Mouse (Mus musculus): ENCODE measurements around the gene Notch1.

DNA sequence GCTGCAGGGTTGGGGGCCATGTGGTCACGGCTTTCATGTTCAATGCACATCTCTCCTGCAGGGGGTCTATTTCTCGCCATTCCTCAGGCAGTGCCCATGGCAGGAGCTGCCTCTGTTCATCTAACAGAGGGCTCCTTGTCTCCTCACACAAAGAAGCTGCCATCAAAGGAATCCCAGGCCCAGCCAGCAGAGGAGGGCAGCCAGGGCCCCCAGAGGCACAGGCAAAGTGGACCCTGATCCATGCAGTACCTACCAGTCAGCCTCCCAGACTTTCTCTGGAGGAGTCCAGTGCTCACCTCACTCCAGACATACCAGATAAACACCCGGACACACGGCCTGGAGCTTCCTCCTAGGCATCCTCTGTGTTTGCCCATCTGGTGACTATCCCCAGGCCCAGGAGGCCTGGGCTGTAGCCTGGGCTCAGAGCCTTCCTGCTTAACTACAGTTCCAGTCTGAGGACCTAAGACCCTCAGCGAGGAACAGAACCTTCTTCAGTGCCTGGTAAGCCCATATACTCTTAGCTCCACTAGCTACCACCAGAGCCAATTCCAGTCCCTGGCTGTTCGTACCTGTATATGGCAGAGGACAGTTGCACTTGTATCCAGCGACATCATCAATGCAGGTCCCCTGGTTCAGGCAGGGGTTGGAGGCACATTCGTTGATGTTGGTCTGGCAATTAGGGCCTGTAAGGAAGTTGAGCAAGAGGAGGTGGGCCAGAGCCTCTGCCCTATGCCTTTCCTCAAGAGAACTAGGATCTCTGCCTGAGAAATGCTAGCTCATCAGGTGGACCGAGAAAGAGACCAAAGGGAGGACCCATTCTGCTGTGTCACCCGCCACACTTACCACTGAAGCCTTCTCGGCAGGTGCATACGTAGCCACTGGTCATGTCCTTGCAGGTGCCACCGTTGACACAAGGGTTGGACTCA, 40.7 kb downstream of the Notch1 start:
- TF ChIP-seq EP300 (IDR thresholded peaks at IDR 0.05; ENCODE audit: low read depth) (no peak), CTCF (IDR thresholded peaks at IDR 0.05; ENCODE audit: low read depth) (no peak)

All from liver, postnatal 0 days (tissue).